Mouse (Mus musculus) G1E-ER4 (cell line): Measurements from ENCODE around the gene Dner. TPM values are rescaled to one million over a fixed set of nuclear protein-coding genes. Genes with fewer than 3 reads are reported as not detected.

Experiments
- GATA1 ChIP-seq: IDR thresholded peaks from one replicate; pipeline ENCODE4 v1.8.0; 2012; ENCODE audit warnings: low read length, inconsistent platforms
- polyA plus RNA-seq: library from polyadenylated mRNA; stranded (reverse); fragments of >175 nt; gene quantifications from 2 replicates; pipeline ENCODE4 v1.2.3, GENCODE M21; 2012

Gene Dner
- polyA plus RNA-seq, 1 experiment, result not detected

- TF ChIP-seq GATA1, result no peak
Observed at GRCm38 (mm10) chr1:84409514-84409913, 286.5 kb downstream of the Dner start.

- no peak for TF ChIP-seq GATA1
Observed at GRCm38 (mm10) chr1:84408873-84409272, 287.1 kb downstream of the Dner start.

- no peak for TF ChIP-seq GATA1
Observed at GRCm38 (mm10) chr1:84406891-84407290, 289.1 kb downstream of the Dner start.

DNA sequence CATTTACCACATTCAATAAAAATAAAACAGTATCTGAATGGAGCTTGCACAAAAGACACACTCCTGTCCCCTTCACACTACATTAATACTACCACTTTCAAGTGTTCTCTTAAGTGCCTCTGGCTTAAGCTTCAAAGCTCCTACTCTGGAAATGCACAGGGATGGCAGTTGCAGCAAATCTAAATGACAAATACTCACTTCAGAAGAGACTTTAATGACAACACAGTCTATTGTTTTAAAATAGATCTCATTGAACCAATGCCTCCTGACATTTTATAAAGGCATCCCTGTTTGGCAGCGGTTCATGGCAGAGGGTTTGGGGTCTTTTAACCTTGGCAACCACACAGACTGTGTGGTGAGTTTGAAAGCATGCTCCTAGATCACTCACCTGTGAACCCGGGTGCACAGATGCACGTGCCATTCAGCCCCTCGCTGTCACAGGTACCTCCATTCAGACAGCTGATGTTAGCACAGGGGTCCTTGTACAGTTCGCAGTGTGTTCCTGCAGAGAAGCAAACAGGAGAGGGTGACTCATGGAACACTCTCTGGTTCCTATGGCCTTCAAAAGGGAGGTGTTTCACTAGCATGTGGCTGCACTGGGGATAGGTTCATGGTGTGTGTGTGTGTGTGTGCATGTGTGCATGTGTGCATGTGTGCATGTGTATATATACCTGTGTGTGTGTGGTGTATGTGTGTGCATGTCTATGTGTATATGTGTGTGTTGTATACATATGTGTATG lies 290.3 kb downstream of the Dner start:
- TF ChIP-seq GATA1, result no peak

DNA sequence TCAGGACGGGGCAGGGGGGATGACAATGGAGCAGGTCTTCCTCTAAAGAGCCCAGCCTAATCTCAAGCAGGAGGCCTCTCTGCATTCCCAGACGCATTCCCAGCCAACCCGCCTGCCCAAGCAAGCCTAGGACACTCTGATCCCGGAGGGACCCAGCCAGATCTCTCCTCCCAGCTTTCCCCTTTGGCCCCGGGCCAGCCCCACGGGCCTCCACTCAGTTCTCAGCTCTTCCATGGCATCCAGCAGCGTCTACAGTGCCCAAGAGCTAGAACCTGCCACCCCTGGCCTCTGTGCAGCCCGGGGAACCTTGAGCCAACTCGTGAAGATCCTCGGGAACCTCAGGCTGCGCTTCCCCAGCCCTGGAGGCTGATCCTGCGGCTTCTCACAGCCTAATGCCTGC lies 291.1 kb downstream of the Dner start:
- no peak for TF ChIP-seq GATA1

DNA sequence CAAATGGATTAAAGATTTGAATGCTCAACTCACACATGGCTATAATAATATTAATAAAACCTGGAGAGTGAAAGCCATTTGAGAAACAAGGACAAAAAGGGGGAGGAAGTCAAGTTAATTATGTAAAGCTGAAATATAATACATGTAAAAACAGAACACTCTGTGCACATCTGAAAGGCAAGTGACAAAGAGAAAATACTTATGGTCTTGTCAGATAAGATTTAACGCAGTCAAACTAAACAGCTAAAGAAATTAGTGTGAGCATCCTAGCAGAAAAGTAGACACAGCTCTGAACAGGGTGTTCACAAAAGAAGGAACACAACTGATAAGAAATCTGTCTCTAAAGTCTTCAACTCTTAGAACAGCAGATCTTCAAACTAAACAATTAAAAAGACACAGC lies 293.9 kb downstream of the Dner start:
- no peak for TF ChIP-seq GATA1

DNA sequence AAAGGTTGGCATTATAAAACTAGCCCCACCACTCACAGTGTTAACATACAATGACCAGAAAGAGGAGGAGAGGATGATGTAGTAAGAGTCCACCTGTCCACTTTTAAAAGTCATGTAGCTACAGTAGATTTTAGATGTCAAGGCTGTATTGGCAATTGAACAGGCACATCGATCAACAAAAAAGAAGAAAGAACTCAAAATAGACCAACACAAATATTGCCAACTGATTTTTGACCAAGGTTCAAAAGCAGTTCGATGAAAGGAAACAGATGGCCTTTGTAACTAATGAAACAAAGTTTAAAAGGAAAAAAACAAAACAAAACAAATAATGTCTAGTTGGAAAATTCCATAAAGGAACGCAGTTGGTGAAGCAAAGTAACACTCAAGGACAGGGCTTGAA lies 296.4 kb downstream of the Dner start:
- TF ChIP-seq GATA1, result no peak

GRCm38 (mm10) chr1:84399118-84399517 lies 296.9 kb downstream of the Dner start:
- TF ChIP-seq GATA1, result no peak

GRCm38 (mm10) chr1:84396787-84397186 lies 299.2 kb downstream of the Dner start:
- no peak for TF ChIP-seq GATA1

GRCm38 (mm10) chr1:84395928-84396327 lies 300.1 kb downstream of the Dner start:
- TF ChIP-seq GATA1, result no peak

- no peak for TF ChIP-seq GATA1
Observed at GRCm38 (mm10) chr1:84390961-84391360, 305.1 kb downstream of the Dner start.

DNA sequence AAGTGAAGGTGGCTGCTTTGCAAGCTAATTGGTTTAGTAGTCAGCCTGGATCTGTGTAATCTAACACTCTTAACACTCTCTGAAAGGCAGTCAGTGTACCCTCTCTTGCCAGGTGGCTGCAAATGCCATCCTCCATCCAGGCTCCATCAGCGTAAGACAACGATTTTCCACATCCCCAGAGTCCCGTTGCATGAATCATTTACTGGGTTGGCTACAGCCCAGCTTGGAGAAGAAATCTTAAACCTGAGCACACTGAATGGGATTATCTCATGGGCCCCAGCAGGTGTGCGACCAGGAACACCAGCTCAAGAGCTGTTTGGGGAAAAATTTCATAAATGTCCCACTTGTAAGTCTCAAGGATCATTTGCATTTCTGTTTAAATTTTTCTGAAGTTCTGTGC lies 308.4 kb downstream of the Dner start:
- no peak for TF ChIP-seq GATA1

DNA sequence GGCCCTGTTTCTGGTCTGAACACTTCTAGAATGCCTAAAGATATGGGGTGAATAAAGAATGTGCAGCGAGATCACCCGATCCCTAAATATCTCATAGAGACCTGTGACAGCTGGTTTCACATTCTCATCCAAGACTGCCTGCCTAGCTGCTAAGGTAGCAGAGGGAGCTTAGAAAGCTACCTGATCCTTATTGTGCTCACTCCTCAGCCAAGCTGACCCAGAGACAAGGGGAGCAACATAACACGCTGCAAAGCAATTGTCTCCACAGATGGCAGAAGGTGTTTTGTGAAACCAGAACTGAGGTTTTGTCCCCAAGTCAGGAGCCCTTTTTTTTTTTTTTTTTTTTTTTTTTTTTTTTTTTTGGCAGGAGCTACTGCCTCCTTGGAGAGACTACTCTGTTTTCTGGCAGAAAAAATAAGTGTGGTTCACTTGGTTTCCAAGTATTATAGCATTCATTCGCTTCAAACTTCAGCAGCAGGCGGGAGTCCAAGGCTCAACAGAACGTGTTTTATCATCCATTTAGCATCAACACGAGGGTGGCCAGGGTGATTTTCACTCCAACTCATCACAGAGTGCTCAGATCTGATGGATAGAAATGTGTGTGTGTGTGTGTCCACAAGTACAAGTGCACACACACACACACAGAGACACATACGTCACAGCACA lies 309.4 kb downstream of the Dner start:
- TF ChIP-seq GATA1, result no peak

- no peak for TF ChIP-seq GATA1
Observed at GRCm38 (mm10) chr1:84382709-84383108, 313.3 kb downstream of the Dner start.

- no peak for TF ChIP-seq GATA1
Observed at GRCm38 (mm10) chr1:84382064-84382463, 314.0 kb downstream of the Dner start.

- no peak for TF ChIP-seq GATA1
Observed at GRCm38 (mm10) chr1:84380895-84381294, 315.1 kb downstream of the Dner start.

- no peak for TF ChIP-seq GATA1
Observed at GRCm38 (mm10) chr1:84367733-84368132, 328.3 kb downstream of the Dner start.
